Mouse (Mus musculus): Measurements from ENCODE around the gene Palm3. TPM values are rescaled to one million over a fixed set of nuclear protein-coding genes. Genes with fewer than 3 reads are reported as not detected.

Palm3 gene
- total and polyA plus RNA-seq, 3 experiments, result 0.13 to 0.77 (median 0.16) TPM

DNA sequence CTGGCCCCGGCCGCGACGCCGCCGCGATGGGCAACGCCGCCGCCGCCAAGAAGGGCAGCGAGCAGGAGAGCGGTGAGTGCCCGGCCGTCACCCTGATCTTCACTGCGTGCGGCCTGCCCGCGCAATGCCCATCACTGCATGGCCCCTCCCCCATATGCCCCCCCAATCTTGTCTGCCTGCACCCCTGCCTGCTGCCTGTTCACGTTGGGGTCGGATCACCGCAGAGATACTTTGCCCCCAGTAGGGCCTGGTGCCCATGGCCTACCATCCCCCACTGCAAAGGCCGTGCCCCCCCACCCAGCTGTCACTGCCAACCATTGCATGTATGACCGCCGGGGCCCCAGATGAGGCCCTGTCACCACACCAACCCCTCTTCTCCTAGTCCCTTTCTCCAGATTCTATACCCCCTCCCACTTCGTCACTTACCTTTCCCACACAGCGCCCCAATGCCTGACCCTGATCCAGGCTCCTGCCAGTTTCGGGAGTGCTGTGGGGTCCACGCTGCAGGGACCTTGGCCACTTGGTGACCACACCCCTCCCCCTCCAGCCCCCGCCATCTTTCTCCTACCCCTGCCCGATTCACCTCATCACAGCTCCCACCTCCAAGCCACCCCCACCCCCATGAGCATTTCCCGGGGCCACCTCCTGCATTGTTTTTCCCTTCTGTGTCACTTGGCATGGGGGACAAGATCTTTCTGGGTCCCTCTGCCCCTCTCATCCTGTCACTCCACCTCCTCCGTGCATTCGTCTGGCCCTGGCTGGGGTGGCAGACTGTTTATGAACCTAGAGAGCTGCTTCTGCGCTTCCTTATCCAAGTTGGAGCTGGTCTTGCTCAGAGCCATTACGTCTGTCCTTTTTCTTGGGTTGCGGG, 47.9 kb upstream of the Palm3 start:
- Histone ChIP-seq H3K79me2 (replicated peaks; ENCODE audit: control insufficient read depth, extremely low read depth, insufficient read depth, poor library complexity, severe bottlenecking) (peaks cover 4% of the 10 kb centered on the region; the same call in 1 of the 2 replicates), H3K4me1 (ENCODE audit: control insufficient read depth in 1 of 2, insufficient read depth in 2 of 2) (peaks cover 12 to 43% of the 10 kb centered on the region in 2 experiments), H3K36me3 (replicated peaks in 1 of 2; ENCODE audit: control insufficient read depth in 1 of 2, insufficient read depth in 1 of 2, low read length in 1 of 2) (peaks cover 12 to 33% of the 10 kb centered on the region in 2 experiments), H3K9me3 (replicated peaks; ENCODE audit: low read length) (no peaks in the 10 kb centered on the region), H3K27ac (ENCODE audit: insufficient read depth, low read depth) (peak overlapping the region; percentile 7; the same call in 1 of the 2 replicates), H3K9ac (ENCODE audit: insufficient read depth, low read depth) (peak overlapping the region; percentile 72), H3K27me3 (replicated peaks) (no peaks in the 10 kb centered on the region), H3K4me3 (replicated peaks in 1 of 3; ENCODE audit: low read depth in 2 of 3, low read length in 2 of 3, poor library complexity in 1 of 3) (peak overlapping the region; percentile 66 to 99 (median 82)), H3K4me2 (ENCODE audit: insufficient read depth, low read depth, poor library complexity, severe bottlenecking) (peak overlapping the region; percentile 93)
- dilution Hi-C loops (cut with MboI; ENCODE audit: extremely low pct_ligation_motif_present, extremely low pct_unique_long_range_greater_than_20kb, low sequenced_read_pairs) (no loop called here), in situ Hi-C loops (cut with MboI; ENCODE audit: low pct_ligation_motif_present, low pct_unique_long_range_greater_than_20kb, low sequenced_read_pairs) (no loop called here)
- no peak for DNase-seq (ENCODE audit: extremely low read depth)
- TF ChIP-seq RCOR1 (conservative IDR thresholded peaks at IDR 0.05; ENCODE audit: low read depth, low read length) (no peak), NELFE (IDR thresholded peaks at IDR 0.05; ENCODE audit: low read depth, low read length) (0 out of 2 replicates have a peak, but pooled peaks have one; percentile 5)

DNA sequence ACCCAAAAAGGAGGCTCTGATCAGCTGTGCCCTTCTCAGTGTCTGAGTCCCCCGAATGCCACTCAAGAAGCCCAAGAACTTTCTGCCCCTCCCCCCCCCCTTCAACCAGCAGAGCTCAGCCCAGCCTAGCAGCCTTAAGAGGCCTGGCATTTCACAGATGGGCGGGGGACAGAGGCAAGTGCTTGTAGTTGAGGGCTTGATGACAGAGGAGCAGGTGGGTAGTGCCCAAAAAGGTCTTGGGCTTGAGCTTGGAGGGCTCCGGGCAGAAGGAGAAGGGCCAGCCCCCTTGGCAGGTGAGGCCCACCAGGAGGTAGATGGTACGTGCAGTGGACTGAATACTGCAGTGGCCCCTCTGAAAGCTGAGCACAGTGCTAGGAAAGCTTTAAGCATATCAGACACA, 46.8 kb upstream of the Palm3 start:
- no peak overlapping the region for H3K9ac ChIP-seq (ENCODE audit: insufficient read depth, low read depth)
- DNase-seq (ENCODE audit: extremely low read depth), result no peak
- H3K9me3 ChIP-seq (replicated peaks; ENCODE audit: low read length), result no peaks in the 10 kb centered on the region
- dilution Hi-C loops (cut with MboI; ENCODE audit: extremely low pct_ligation_motif_present, extremely low pct_unique_long_range_greater_than_20kb, low sequenced_read_pairs), result no loop called here
- no peak overlapping the region for H3K4me3 ChIP-seq (replicated peaks in 1 of 3; ENCODE audit: low read depth in 2 of 3, low read length in 2 of 3, poor library complexity in 1 of 3)
- TF ChIP-seq POLR2A (IDR thresholded peaks at IDR 0.05; ENCODE audit: low read depth, low read length) (no peak), ZC3H11A (IDR thresholded peaks at IDR 0.05; ENCODE audit: low read depth, low read length) (no peak), RCOR1 (conservative IDR thresholded peaks at IDR 0.05; ENCODE audit: low read depth, low read length) (no peak), HCFC1 (IDR thresholded peaks at IDR 0.05; ENCODE audit: low read depth, low read length) (no peak), JUN (IDR thresholded peaks at IDR 0.05; ENCODE audit: insufficient read depth, low read depth, low read length) (no peak), MAFK (IDR thresholded peaks at IDR 0.05; ENCODE audit: insufficient replicate concordance, low read length) (no peak), UBTF (IDR thresholded peaks at IDR 0.05; ENCODE audit: low read depth, low read length) (no peak), GABPA (IDR thresholded peaks at IDR 0.05; ENCODE audit: insufficient replicate concordance, low read depth, low read length) (no peak), MAZ (IDR thresholded peaks at IDR 0.05; ENCODE audit: low read depth, low read length) (no peak), MEF2A (IDR thresholded peaks at IDR 0.05; ENCODE audit: borderline replicate concordance, low read depth, low read length) (no peak), RAD21 (IDR thresholded peaks at IDR 0.05; ENCODE audit: low read depth, low read length) (no peak), ZNF384 (IDR thresholded peaks at IDR 0.05; ENCODE audit: low read depth, low read length) (no peak), ZMIZ1 (IDR thresholded peaks at IDR 0.05; ENCODE audit: low read depth, low read length) (no peak), IRF4 (IDR thresholded peaks at IDR 0.05; ENCODE audit: low read depth, low read length) (no peak)
- peaks cover 12 to 45% of the 10 kb centered on the region in 2 experiments for H3K4me1 ChIP-seq (ENCODE audit: control insufficient read depth in 1 of 2, insufficient read depth in 2 of 2)
- peaks cover 4% of the 10 kb centered on the region; the same call in 1 of the 2 replicates for H3K79me2 ChIP-seq (replicated peaks; ENCODE audit: control insufficient read depth, extremely low read depth, insufficient read depth, poor library complexity, severe bottlenecking)
- H3K4me2 ChIP-seq (ENCODE audit: insufficient read depth, low read depth, poor library complexity, severe bottlenecking), result no peak overlapping the region
- in situ Hi-C loops (cut with MboI; ENCODE audit: low pct_ligation_motif_present, low pct_unique_long_range_greater_than_20kb, low sequenced_read_pairs), result no loop called here
- peaks cover 4 to 27% of the 10 kb centered on the region in 2 experiments for H3K36me3 ChIP-seq (replicated peaks in 1 of 2; ENCODE audit: control insufficient read depth in 1 of 2, insufficient read depth in 1 of 2, low read length in 1 of 2)
- no peak overlapping the region for H3K27ac ChIP-seq (ENCODE audit: insufficient read depth, low read depth)
- H3K27me3 ChIP-seq (replicated peaks), result no peaks in the 10 kb centered on the region
